Mouse (Mus musculus) limb, embryonic 10.5 days (tissue): Measurements from ENCODE around the gene Ndufv2. TPM values are rescaled to one million over a fixed set of nuclear protein-coding genes. Genes with fewer than 3 reads are reported as not detected.

Experiments used
- DNase-seq: peaks from one replicate; pipeline ENCODE4 v3.0.0-alpha.2; 2017; ENCODE audit warnings: low spot score
- H3K27ac ChIP-seq: fragments of 300-500 bp; sonication (generic); 2 replicates; pipeline ENCODE4 v1.5.1; 2016; ENCODE audit warnings: mild to moderate bottlenecking
- H3K27me3 ChIP-seq: fragments of 300-500 bp; sonication (generic); 2 replicates; pipeline ENCODE4 v1.6.1; 2016; ENCODE audit warnings: low read depth, mild to moderate bottlenecking; ENCODE audit not compliant: poor library complexity, severe bottlenecking
- H3K36me3 ChIP-seq: fragments of 300-500 bp; sonication (generic); 2 replicates; pipeline ENCODE4 v1.6.1; 2016; ENCODE audit warnings: mild to moderate bottlenecking, moderate library complexity
- H3K4me1 ChIP-seq: fragments of 300-500 bp; sonication (generic); 2 replicates; pipeline ENCODE4 v1.6.1; 2016
- H3K4me3 ChIP-seq: fragments of 300-500 bp; sonication (generic); 2 replicates; pipeline ENCODE4 v1.5.1; 2016; ENCODE audit warnings: mild to moderate bottlenecking, moderate library complexity
- H3K9me3 ChIP-seq: fragments of 300-500 bp; sonication (generic); replicated peaks from 2 replicates; pipeline ENCODE4 v1.6.1; 2016; ENCODE audit warnings: mild to moderate bottlenecking
- WGBS: fragments of 180-500 bp; shearing (Covaris S2); methylation state at CpG from one replicate; pipeline ENCODE4 v1.1.7; 2016; 5-methylcytosine and 5-hydroxymethylcytosine counted together
- polyA plus RNA-seq: library from polyadenylated mRNA; unstranded; fragments of >200 nt; fragmentation: Nextera tagmentation; extraction: Ambion mirVana; gene quantifications from 2 replicates; pipeline ENCODE4 v1.2.1, GENCODE M21; 2016

Ndufv2 gene
- 327 and 329 TPM in 2 replicates for polyA plus RNA-seq

DNA sequence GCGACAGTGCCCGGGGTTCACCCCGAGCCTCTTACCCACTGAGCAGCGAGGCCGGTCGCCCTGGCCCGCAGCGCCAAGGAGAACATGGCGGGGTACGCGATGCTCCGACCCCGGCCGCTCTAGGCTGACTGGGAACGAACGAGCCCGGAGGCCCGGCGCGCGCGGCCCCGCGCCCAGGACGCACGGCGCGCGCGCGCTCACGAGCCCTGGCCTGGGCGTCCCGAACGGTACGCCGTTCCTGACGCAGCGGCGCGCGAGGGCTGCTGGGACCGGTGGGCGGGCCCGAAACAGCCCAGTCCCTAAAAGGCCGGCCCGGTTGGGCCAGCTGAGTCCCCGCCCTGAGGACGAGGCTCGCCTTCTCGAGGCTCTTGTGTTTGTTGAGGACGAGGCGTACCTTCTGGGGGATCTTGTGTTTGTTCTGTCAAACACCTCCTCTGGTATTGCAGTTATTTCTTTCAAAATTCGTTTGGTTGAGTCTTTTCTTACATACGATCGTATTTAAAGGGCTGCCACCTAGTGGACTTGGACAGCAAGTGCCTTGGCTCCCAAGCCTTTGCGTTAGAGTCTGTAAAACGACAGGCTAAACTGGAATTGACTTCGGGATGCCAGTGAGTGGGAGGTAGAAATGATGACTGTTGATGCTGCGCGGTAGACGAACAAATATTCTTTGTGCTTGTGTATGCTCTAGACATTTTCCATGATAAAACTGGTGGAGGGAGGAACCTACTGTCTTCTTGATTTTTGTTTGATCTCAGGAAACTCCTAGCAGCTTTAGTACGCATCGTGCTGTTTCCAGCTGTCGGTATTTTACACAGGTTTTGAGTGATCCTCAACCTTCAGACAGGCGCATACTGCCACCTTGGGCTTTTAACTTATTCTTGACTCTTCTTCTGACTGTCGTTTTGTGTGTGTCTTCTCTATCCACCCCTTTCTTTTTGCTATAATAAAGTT lies at the start of gene Ndufv2:
Gene Ndufv2 (minus strand): TSS at position 180 of the 951 bp plus-strand sequence.
- no peaks in the 10 kb centered on the region for H3K27me3 ChIP-seq
- peak within 1 kb of the TSS; percentile 96 for H3K4me3 ChIP-seq
- peaks cover 9% of the 10 kb centered on the region; the same call in 1 of the 2 replicates for H3K36me3 ChIP-seq
- peak within 1 kb of the TSS; percentile 94 for H3K27ac ChIP-seq
- under 1% methylated on average over 67 of the region's 67 CpGs for WGBS
- peak; percentile 98 for DNase-seq
- peaks cover 10% of the 10 kb centered on the region for H3K4me1 ChIP-seq
- no peaks in the 10 kb centered on the region for H3K9me3 ChIP-seq

DNA sequence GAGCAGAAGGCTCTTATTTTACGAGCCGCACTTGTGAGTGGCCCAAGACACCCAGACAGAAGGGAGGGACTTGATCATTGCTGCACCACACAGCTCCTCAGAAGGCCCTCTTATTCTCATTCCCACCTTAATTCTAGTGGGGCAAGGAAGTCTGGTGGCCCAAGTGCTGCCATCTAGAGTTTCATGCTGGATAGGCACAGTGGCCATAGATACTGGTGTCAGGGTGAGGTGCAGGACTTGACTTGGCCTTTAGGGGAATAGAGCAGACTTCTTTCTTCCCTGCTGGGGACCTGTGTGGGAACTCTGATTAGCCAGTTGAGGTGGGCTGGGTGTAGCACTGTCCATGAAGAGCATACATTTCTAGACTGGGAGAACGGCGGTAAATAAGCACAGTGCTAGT lies 29.9 kb upstream of the Ndufv2 start:
- no peaks in the 10 kb centered on the region for H3K4me1 ChIP-seq
- peaks cover 97% of the 10 kb centered on the region for H3K36me3 ChIP-seq
- no peaks in the 10 kb centered on the region for H3K9me3 ChIP-seq
- no peaks in the 10 kb centered on the region for H3K27me3 ChIP-seq
- H3K4me3 ChIP-seq, result no peak overlapping the region
- H3K27ac ChIP-seq, result no peak overlapping the region
- WGBS, result 95% methylated on average over 4 of the region's 4 CpGs
- DNase-seq, result no peak

DNA sequence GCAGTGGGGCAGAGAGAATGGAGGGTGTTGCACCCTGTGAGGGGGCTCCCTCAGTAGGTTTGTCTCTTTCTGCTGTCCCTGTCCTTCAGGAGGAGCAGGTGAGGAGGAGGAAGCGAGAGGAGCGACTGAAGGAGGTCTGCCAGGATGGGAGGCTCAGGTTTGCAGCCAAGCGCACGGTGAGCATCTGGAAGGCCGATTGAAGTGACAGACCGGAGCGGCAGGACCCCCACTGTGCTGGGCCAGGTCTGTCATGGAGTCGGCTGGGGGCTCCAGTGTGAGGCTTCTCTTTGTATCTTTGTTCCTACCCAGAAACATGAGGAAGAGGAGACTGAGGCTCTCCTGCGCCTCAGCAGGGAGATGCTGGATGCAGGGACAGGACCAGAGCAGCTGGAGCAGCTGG lies 29.0 kb upstream of the Ndufv2 start:
- no peak for DNase-seq
- H3K36me3 ChIP-seq, result peaks cover 93% of the 10 kb centered on the region
- no peak overlapping the region for H3K27ac ChIP-seq
- H3K4me3 ChIP-seq, result no peak overlapping the region
- WGBS, result 87% methylated on average over 9 of the region's 9 CpGs
- peaks cover 2% of the 10 kb centered on the region for H3K4me1 ChIP-seq
- H3K27me3 ChIP-seq, result no peaks in the 10 kb centered on the region
- no peaks in the 10 kb centered on the region for H3K9me3 ChIP-seq

DNA sequence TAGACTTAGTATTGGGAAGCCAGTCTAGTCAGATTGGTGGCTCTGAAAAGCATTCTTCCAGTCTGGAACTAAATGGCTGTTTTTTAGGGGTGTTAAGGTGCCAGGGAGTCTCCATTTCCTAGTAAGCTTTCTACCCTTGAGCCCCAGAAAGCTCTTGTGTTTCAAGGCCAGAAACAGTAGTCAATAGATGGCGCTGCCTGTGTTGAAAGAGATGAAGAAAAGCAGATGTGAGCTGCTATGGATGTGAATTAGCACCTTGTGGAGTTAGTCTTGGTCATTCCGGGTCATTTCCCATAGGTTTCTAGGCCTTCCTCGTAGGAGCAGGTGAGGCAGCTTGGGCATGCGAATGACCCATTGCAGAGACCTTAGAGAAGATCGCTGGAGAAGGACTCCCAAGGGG lies 23.9 kb upstream of the Ndufv2 start:
- H3K4me1 ChIP-seq, result peaks cover 15% of the 10 kb centered on the region
- no peaks in the 10 kb centered on the region for H3K27me3 ChIP-seq
- H3K9me3 ChIP-seq, result no peaks in the 10 kb centered on the region
- DNase-seq, result no peak
- H3K4me3 ChIP-seq, result 0 out of 2 replicates have a peak overlapping the region, but pooled peaks have one; percentile 18
- peaks cover 43% of the 10 kb centered on the region for H3K36me3 ChIP-seq
- no peak overlapping the region for H3K27ac ChIP-seq
- WGBS, result 67% methylated on average over 5 of the region's 5 CpGs

DNA sequence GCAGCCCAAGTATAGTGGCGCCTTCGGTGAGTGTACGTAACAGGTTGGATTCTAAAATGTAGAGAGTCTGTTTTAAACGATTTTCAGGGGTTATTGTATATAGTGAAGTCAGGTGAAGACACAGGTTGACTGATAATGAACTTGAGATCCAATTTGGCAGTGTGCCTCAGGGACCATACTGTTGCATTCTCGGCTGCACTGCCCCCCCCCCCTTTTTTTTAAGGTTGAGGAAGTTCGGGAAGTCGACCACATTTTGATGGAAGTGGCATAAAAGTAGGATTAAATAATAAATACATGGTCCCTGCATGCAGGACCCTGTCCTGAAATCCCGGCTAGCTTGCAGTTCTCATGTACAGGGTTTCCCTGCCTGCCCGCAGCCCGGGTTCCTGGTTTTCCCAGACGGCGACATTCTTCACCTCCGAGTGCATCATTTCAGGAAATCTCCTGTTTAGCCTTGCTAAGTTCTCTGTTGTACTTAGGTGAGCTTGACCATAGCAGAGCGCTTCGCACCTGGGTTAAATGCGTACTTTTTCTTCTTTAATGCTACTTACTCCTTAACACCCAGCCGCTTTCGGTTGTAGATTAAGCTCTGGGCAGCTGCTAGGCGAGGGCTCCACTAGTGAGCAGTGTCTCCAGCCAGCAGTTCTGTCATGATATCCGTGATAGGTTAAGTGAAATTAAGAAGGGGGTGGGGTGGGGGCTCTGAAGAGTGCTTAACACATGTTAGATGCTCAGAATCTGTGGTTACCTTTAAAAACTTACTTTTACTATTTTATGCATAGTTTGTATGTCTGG lies 22.7 kb upstream of the Ndufv2 start:
- WGBS, result 2% methylated on average over 20 of the region's 20 CpGs
- H3K4me3 ChIP-seq, result peak overlapping the region; percentile 92
- peaks cover 45% of the 10 kb centered on the region for H3K36me3 ChIP-seq
- H3K4me1 ChIP-seq, result peaks cover 15% of the 10 kb centered on the region
- peak; percentile 57 for DNase-seq
- H3K9me3 ChIP-seq, result no peaks in the 10 kb centered on the region
- H3K27me3 ChIP-seq, result no peaks in the 10 kb centered on the region
- H3K27ac ChIP-seq, result peak overlapping the region; percentile 93

DNA sequence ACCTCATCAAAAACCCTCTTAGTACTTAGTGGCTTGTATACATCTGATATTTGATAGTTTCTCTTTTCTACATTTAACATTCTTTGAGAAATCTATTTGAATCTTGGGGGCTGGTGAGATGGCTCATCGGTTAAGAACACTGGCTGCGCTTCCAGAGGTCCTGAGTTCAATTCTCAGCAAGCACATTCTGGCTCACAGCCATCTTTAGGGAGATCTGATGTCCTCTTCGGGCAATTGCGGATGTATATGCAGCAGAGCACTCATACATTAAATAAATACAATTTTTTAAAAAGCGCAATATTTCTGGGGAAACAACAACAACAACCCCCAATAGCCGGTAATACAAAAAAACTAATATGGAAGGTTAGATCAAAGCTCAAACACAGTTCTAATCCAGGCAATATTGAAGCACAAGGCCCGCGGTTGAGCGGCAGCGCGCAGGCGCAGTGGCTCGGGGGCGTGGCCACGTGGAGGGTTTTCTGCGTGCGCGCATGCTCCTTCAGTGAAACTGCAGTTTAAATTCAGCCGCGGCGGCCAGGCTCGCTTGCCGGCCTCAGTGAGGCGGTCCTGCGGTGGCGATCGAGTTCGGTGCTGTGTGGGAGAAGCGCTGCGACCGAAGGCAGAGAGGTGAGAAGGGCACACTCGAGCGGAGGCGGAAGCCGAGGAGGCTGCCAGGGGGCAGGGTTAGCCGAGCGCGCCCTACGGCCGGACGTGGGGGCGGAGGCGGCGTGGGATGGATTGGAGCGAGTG lies 21.9 kb upstream of the Ndufv2 start, which contains the start of gene Ddx11:
Gene Ddx11 (plus strand): TSS at position 455 of the 750 bp plus-strand sequence.
- WGBS, result 6% methylated on average over 45 of the region's 45 CpGs
- Histone ChIP-seq H3K9me3 (no peaks in the 10 kb centered on the region), H3K4me1 (peaks cover 15% of the 10 kb centered on the region), H3K27ac (peak within 1 kb of the TSS; percentile 93), H3K27me3 (no peaks in the 10 kb centered on the region), H3K4me3 (peak within 1 kb of the TSS; percentile 92), H3K36me3 (peaks cover 45% of the 10 kb centered on the region)
- DNase-seq, result peak; percentile 96

DNA sequence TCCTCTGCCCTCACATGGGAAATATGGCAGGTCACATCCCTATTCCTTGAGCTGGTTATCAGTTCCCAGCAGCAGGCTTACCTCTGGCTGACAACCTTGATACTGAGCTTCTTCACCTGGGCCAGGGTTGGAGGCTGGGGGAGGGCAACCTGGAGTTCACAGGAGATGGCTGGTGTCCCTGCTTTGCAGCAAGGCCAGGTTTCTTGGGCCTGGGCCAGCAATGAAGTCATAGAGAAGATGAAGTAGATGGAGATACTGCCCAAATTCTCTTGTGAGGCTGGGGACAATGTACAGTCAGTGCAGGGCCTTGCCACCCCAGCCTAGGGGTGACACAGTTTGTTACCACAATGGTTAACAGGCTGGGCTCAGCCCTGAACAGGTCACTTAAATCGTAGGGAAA lies 19.3 kb upstream of the Ndufv2 start:
- Histone ChIP-seq H3K27ac (no peak overlapping the region), H3K36me3 (peaks cover 45% of the 10 kb centered on the region), H3K4me3 (no peak overlapping the region), H3K4me1 (peaks cover 15% of the 10 kb centered on the region), H3K9me3 (no peaks in the 10 kb centered on the region), H3K27me3 (no peaks in the 10 kb centered on the region)
- no peak for DNase-seq
- 97% methylated on average over 1 of the region's 1 CpGs for WGBS

DNA sequence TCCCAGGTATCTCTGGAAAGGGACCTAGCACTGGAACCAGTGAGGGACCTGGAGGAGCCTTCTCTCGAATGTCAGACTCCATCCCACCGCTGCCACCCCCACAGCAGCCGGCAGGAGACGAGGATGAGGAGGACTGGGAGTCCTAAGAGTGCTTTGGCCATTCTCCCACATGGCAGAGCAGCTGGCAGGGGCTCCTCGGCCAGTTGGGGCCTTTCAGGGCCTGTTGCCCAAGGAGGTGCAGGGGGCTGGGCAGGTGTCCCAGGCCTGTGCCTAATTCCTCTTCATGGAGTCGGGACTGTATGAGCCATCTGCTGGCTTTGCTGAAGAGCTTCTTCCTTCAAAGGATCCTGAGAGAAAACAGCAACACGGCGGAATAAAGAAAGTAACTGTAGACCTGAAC lies 17.6 kb upstream of the Ndufv2 start:
- no peak for DNase-seq
- H3K9me3 ChIP-seq, result no peaks in the 10 kb centered on the region
- no peaks in the 10 kb centered on the region for H3K27me3 ChIP-seq
- H3K4me1 ChIP-seq, result no peaks in the 10 kb centered on the region
- H3K36me3 ChIP-seq, result peaks cover 62% of the 10 kb centered on the region
- no peak overlapping the region for H3K27ac ChIP-seq
- 91% methylated on average over 8 of the region's 8 CpGs for WGBS
- H3K4me3 ChIP-seq, result no peak overlapping the region

DNA sequence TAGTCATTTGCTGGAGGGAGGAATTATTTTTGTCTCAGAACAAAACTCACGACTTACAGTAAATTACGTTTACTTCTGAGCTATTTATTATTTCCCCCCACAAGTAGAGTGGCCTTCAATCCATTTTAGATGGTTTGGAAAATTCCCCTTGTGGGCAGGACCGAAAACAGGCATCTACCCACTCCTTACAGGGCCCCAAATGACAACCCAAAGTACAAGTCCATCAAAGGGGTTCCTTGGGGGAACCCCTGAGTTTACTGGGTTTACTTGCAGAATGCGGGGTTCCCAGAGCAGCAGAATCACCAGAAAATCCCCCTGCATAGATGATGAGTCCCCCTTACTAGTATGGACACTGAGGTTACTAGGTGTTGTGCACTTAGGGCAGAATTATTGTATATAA lies 10.8 kb upstream of the Ndufv2 start:
- WGBS, result 51% methylated on average over 4 of the region's 4 CpGs
- H3K4me3 ChIP-seq, result peak overlapping the region; percentile 88
- peak overlapping the region; percentile 91; the same call in 1 of the 2 replicates for H3K27ac ChIP-seq
- no peaks in the 10 kb centered on the region for H3K27me3 ChIP-seq
- no peaks in the 10 kb centered on the region for H3K9me3 ChIP-seq
- peaks cover 36% of the 10 kb centered on the region for H3K36me3 ChIP-seq
- peaks cover 20% of the 10 kb centered on the region for H3K4me1 ChIP-seq
- DNase-seq, result no peak

DNA sequence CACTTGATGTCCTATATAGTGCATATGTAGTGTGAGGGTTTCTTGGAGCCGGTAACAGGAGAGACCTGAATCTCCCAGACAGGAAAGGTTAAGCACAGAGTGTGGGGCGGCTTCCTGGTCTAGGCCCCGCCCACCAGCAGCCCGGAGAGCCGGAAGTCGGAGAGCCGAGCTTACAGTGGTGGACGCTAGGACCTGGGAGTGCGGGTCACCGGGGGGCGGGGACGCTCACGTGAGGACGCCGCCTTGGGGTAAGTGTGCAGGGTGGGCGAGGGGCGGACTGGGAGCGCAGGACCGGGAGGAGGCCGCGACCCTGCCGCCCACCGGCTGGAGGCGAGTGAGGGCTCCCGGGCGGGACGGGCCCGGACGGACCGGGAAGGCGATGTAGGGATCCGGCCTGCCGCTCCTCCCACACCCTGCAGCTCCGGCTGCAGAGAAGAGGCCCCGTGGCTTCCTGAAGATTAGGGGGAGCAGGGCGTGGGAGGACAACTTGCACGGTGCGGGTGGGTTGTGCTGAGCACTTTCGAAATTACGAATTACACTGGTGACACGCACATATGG lies 10.1 kb upstream of the Ndufv2 start, which contains the start of gene Washc1:
Gene Washc1 (plus strand): TSS at position 144 of the 558 bp plus-strand sequence.
- peak; percentile 97 for DNase-seq
- Histone ChIP-seq H3K36me3 (peaks cover 29% of the 10 kb centered on the region), H3K4me1 (peaks cover 20% of the 10 kb centered on the region), H3K9me3 (no peaks in the 10 kb centered on the region), H3K27me3 (no peaks in the 10 kb centered on the region), H3K27ac (peak within 1 kb of the TSS; percentile 91), H3K4me3 (peak within 1 kb of the TSS; percentile 88)
- WGBS, result under 1% methylated on average over 41 of the region's 41 CpGs

DNA sequence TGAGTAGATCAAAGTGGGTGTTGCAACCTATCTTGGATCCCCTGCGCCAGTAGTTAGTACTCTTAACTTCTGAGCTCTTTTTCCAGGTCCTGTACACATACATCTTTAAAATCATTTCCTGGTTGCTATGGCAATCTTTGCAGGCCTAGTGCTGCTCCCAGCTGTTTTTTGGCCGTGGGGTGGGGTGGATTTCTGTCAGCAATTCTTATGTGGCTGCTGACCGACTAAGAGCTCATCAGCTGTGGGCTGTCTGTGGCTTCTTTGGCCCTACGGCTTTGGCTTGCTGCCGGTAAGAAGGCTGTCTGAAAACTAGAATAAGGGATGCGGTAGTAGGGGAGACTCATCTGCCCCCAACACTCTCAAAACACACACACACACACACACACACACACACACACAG lies 9.4 kb upstream of the Ndufv2 start:
- Histone ChIP-seq H3K9me3 (no peaks in the 10 kb centered on the region), H3K4me3 (peak overlapping the region; percentile 88), H3K27me3 (no peaks in the 10 kb centered on the region), H3K27ac (peak overlapping the region; percentile 91), H3K4me1 (peaks cover 20% of the 10 kb centered on the region), H3K36me3 (peaks cover 22% of the 10 kb centered on the region)
- no peak for DNase-seq
- WGBS, result 57% methylated on average over 6 of the region's 6 CpGs

DNA sequence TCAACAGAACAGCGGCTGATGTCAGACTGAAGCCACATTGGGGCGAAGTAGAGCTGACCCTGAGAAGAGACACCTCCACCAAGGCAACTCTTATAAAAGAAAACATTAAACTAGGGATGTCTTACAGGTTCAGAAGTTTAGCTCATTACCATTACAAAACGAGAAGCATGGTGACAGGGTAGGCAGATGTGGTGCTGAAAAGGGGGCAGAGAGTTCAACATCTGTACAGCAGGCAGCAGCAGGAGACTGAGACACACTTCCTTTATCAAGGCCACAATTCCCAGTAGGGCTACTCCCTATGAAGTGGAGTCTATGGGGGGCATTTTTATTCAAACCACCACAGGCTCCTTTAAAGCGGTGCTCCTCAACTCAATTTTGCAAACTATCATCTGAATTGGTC lies 6.8 kb upstream of the Ndufv2 start:
- WGBS, result 90% methylated on average over 4 of the region's 4 CpGs
- peaks cover 20% of the 10 kb centered on the region for H3K4me1 ChIP-seq
- no peaks in the 10 kb centered on the region for H3K36me3 ChIP-seq
- H3K27me3 ChIP-seq, result no peaks in the 10 kb centered on the region
- H3K4me3 ChIP-seq, result no peak overlapping the region
- H3K9me3 ChIP-seq, result no peaks in the 10 kb centered on the region
- no peak overlapping the region for H3K27ac ChIP-seq
- no peak for DNase-seq
